Comparison of ENCODE assay signal across 23 mouse cellular contexts in the genomic region with DNA sequence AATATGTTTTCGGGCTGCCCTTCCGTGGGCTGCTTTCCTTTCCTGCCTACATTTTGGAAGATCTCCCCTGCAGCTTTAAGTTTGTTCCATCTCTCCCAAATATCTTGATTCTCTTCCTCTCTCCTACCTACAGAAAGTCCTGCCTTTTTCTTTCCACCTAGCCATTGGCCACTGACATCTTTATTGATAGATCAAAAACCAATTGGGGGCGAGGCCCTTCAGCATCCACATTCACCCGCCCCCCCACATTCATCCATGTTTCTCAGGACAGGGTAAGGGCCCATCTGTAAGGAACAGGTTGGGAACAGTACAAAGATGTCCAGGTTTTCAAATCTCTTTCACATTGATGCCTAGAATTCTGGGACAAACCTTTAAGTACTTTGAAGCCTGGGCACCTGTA. TPM values are rescaled to one million over a fixed set of nuclear protein-coding genes. Genes with fewer than 3 reads are reported as not detected.
"Had no signal": no experiment of that assay in that cellular context is flagged by ENCODE, and none has a peak within 500 bp of the region (broad histone marks: within the 10 kb centered on the region; RNA-seq: fewer than 3 reads in every experiment).

No protein-coding gene starts in this region.

- DNase-seq: lung, adult 18-20 months; lung, postnatal 14 days; lung, postnatal 36 days; retina, postnatal 1 day; right cerebral cortex, adult 18-20 months; right cerebral cortex, postnatal 25 days; right cerebral cortex, postnatal 4 days; spleen, adult 18-20 months; thymus, adult 2 months; thymus, postnatal 25 days; thymus, postnatal 4 days had no signal

- H3K4me3 ChIP-seq: lung, embryonic 15.5 days; megakaryocyte, embryonic 14.5 days; midbrain, embryonic 13.5 days; midbrain, embryonic 15.5 days; neural tube, embryonic 13.5 days; neural tube, embryonic 15.5 days; stomach, embryonic 15.5 days had no signal

- H3K4me1 ChIP-seq: lung, embryonic 15.5 days; megakaryocyte, embryonic 14.5 days; midbrain, embryonic 13.5 days; midbrain, embryonic 15.5 days; neural tube, embryonic 13.5 days; neural tube, embryonic 15.5 days had no signal

RNA-seq across cellular contexts. Expression of a gene that starts 48.9 kb away (rescaled TPM):
- polyA plus RNA-seq: lung, postnatal 0 days; macrophage; midbrain, embryonic 11.5 days; midbrain, embryonic 13.5 days; midbrain, embryonic 15.5 days; midbrain, postnatal 0 days; neural tube, embryonic 11.5 days; neural tube, embryonic 13.5 days; neural tube, embryonic 15.5 days had no signal
